Comparison of ENCODE assay signal across 20 mouse cellular contexts in genomic region chr4:56812096-56812495, GRCm38 (mm10).
"Had no signal": no experiment of that assay in that cellular context is flagged by ENCODE, and none has a peak within 500 bp of the region (broad histone marks: within the 10 kb centered on the region; RNA-seq: fewer than 3 reads in every experiment).

No protein-coding gene starts in this region.

- ATAC-seq: liver, postnatal 0 days; lung, postnatal 0 days; midbrain, embryonic 15.5 days had no signal

- H3K27me3 ChIP-seq: liver, embryonic 15.5 days; lung, embryonic 15.5 days; megakaryocyte, embryonic 14.5 days; midbrain, embryonic 12.5 days; midbrain, embryonic 15.5 days; neural tube, embryonic 13.5 days; neural tube, embryonic 15.5 days; stomach, embryonic 15.5 days had no signal

- H3K4me3 ChIP-seq: liver, embryonic 15.5 days; lung, embryonic 15.5 days; megakaryocyte, embryonic 14.5 days; midbrain, embryonic 12.5 days; midbrain, embryonic 15.5 days; neural tube, embryonic 13.5 days; neural tube, embryonic 15.5 days; stomach, embryonic 15.5 days had no signal

- H3K4me1 ChIP-seq: liver, embryonic 15.5 days; lung, embryonic 15.5 days; megakaryocyte, embryonic 14.5 days; midbrain, embryonic 12.5 days; midbrain, embryonic 15.5 days; neural tube, embryonic 13.5 days; neural tube, embryonic 15.5 days; stomach, embryonic 15.5 days had no signal

- H3K36me3 ChIP-seq: lung, embryonic 15.5 days; stomach, embryonic 15.5 days had no signal

- H3K27ac ChIP-seq: liver, embryonic 15.5 days; lung, embryonic 15.5 days; macrophage; midbrain, embryonic 12.5 days; midbrain, embryonic 15.5 days; neural tube, embryonic 13.5 days; neural tube, embryonic 15.5 days; stomach, embryonic 15.5 days; stomach, postnatal 0 days had no signal

- H3K9ac ChIP-seq: liver, embryonic 15.5 days; liver, postnatal 0 days; lung, embryonic 15.5 days; midbrain, embryonic 12.5 days; midbrain, embryonic 15.5 days; neural tube, embryonic 13.5 days; neural tube, embryonic 15.5 days; stomach, embryonic 15.5 days had no signal

- H3K9me3 ChIP-seq: liver, embryonic 15.5 days; lung, embryonic 15.5 days; megakaryocyte, embryonic 14.5 days; midbrain, embryonic 12.5 days; midbrain, embryonic 15.5 days; neural tube, embryonic 13.5 days; neural tube, embryonic 15.5 days; stomach, embryonic 15.5 days had no signal

- DNase-seq: liver, postnatal 0 days; lung, adult 2 months; lung, postnatal 14 days; lung, postnatal 36 days; retina, postnatal 1 day; right cerebral cortex, adult 18-20 months; thymus, adult 2 months; thymus, postnatal 25 days; thymus, postnatal 4 days had no signal

- H3K4me2 ChIP-seq: liver, embryonic 15.5 days; lung, embryonic 15.5 days; midbrain, embryonic 12.5 days; midbrain, embryonic 15.5 days; neural tube, embryonic 13.5 days; neural tube, embryonic 15.5 days; stomach, embryonic 15.5 days had no signal
